Mouse (Mus musculus) heart, postnatal 0 days (tissue): ENCODE results near the gene Gpr155.

ENCODE experiments used
- CTCF ChIP-seq: IDR thresholded peaks from 2 replicates; pipeline ENCODE4 v1.5.1; 2016; ENCODE audit warnings: antibody characterized with exemption, control low read depth, low read depth
- EP300 ChIP-seq: IDR thresholded peaks from 2 replicates; pipeline ENCODE4 v1.6.1; 2016; ENCODE audit warnings: antibody characterized with exemption, low read depth

GRCm38 (mm10) chr2:73425822-73426221, 39.5 kb upstream of the Gpr155 start:
- no peak for TF ChIP-seq EP300
- no peak for TF ChIP-seq CTCF
